Mouse (Mus musculus): Measurements from ENCODE around the gene Gnl3.
A peak's percentile ranks its signal among the peaks of the same experiment; 100 is the strongest.

Gnl3 gene

DNA sequence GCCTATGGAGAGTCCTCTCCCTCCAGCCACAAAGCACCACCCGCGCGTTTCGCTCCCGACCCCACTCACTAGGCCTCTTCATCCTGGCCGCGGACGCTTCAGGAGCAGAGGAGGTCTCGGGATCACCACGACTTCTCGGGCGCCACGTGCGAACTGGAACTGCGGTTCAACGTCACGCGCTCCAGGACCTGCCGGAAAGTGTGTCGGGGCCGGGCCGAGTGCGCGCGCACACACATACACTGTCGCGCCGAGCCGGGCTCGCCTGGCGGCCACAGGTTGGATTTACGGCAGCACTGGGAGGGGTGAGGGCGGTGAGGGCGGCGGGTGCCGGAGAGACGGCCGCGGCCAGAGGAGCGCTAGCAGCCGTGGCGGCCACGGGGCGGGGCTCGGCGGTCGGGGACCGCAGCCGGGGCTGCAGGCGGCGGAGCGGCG lies at the start of gene Gnl3, which contains the start of gene Pbrm1:
Gene Gnl3, minus strand, starts transcription at position 293 of the 432 bp plus-strand sequence.
Gene Pbrm1, plus strand, starts transcription at position 279 of the 432 bp plus-strand sequence.
- peak; percentile 94 for DNase-seq (ENCODE audit: low read depth, low spot score)

DNA sequence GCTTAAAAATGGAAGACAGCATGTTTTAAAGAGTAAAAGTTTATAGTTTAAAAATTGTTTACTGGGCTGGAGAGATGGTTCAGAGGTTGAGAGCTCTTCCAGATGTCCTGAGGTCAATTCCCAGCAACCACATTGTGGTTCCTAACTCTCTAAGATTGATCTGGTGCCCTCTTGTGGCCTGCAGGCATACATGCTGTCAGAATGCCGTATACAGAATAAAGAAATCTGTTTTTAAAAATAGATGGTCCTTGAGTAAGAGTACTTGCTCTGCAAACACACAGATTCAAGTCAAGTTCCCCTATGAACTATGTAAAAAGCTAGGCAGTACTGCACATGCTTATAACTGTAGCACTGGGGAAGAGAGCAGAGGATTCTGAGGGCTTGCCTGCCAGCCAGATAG lies 43.3 kb upstream of the Gnl3 start:
- DNase-seq (ENCODE audit: low read depth, low spot score): peak; percentile 2

DNA sequence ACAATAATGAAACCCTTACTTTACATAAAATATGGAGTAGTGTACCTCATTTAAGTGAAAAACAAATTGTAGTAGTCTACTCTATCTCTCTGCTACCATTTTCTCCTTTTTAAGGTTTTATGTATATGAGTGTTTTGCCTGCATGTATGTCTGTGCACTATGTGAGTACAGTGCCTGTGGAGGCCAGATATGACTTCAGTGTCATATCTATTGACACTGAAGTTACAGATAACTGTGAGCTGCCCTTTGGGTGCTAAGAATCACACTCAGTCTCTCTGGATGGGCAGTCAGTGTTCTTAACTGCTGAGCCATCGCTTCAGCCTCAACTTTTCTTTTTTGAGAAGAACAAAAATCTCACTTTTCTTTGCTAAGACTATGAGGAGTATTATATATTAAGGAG lies 26.9 kb upstream of the Gnl3 start:
- DNase-seq (ENCODE audit: low read depth, low spot score): no peak

DNA sequence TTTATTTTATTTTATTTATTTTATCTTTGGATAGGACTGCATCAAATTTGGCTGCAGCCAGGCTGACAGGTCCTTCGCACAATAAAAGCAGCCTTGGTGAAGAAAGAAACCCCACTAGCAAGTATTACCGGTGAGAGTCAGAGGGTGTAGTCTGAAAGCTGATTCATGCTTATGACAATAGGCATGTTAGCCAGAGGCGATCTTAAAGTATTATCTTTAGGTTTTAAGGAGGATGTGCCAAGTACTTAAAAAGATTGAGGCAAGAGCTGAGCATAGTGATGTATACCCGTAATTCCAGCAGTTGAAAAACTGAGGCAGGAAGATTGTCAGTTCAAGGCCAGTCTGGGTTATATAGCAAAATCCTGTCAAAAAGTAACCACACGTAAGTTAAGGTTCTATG lies 26.3 kb upstream of the Gnl3 start:
- no peak for DNase-seq (ENCODE audit: low read depth, low spot score)

DNA sequence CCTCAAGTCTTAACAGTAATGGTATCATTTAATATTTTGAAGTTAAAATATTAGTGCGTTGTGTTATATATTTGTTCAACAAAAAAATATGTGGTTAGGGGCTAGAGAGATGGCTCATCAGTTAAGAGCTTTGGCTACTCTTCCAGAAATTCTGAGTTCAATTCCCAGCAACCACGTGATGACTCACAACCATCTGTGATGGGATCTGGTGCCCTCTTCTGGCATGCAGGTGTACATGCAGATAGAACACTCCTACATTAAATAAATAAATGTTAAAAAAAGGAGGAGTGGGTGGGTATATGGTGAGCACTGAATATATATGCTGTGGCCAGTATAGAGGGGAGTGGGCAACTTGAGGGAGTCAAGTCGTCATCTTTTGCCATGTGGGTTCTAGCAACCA lies 6.8 kb upstream of the Gnl3 start:
- DNase-seq (ENCODE audit: low read depth, low spot score): no peak

DNA sequence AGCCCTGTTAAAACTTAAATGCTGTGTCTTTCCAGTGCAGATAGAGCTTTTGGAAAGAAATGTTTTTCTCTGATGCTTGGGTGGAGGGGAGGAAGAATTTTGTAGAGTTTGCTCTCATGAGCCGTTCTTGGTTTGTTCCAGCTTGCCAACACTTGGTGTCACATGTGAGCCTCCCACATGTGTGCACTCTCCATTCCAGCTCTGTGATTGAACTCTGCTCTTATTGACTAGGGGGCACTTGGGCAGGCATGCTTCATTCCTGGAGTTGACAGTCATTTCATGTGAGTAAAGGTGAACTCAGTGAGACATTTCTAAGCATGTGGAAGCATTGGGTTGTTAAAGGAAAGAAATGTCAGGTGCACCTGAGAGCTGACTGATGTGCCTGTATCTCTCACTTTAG lies 3.6 kb upstream of the Gnl3 start:
- no peak for DNase-seq (ENCODE audit: low read depth, low spot score)

DNA sequence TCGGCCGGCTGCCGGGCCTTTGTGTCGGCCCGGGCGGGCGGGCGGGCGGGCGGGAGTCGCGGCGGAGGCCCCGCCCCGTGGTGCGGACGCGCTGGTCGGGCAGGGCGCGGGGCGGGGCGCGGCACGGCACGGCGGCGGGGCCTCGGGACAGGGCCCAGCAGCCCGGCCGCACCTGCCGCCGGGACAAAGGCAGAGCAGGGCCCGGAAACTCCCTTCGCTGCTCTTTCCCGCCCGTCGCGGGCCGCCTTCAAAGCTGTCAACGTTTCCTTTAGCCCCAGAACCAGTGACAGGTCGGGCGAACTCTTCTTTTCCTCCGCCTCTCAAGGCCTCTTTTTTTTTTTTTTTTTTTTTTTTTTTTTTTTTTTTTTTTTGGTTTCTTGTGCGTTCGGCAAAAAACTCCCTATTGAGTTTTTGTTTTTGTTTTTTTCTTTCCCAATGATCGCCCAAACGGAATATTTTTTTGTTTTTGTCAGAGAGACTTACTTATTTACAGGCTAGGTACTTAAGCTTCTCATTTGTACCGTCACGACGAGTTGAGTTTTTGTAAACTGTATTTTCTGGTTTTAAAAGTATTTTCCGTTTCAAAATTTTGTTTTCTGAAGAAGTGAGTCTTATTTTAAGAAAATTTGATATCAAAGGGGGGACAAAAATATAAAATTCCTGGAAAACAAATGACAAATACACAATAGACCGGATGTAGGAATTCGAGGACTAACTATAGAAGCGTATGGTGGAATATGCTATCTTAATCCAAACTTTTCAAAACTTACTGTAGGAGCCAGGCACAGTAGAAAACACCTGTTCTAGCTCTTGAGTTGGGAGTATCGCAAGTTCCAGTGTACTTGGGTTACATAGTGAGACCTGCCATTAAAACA lies 616 bp upstream of the Gnl3 start:
- DNase-seq (ENCODE audit: low read depth, low spot score): peak; percentile 69

DNA sequence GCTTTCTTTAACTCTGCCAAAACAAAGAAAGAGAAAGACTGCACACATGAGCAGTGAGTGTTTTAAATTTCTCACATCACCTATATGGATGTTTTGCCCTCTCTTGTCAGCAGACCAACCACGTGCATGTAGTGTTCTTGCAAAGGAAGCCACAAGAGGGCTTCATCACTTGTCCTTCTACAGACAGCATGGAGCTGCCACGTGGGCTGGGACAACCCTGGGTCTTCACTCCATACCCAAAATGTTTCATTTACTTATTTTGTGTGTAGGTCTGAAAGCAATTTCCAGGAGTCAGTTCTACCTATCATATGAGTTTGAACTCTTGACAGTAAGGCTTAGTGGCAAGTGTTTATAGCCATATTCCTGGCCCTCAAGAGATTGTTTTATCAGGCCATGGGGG lies 1.1 kb downstream of the Gnl3 start:
- DNase-seq (ENCODE audit: low read depth, low spot score): no peak

DNA sequence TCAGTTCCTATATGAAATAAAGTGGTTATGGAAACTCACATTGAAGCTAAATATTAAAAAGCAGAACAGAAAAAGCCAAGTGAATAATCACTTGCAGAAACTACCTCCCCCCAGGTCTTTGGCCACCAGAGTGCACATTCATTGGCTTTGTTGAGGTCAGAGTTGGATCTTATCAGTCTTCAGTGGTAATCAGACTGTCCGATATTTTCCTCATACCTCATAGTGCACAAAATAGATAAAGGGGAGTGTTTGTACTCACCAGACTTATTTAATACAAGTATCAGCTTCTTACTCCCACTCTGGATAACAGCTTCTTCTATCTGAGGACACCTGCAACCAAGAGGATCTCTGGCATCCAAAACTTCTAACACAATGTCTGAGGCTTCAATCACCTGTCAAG lies 2.9 kb downstream of the Gnl3 start:
- no peak for DNase-seq (ENCODE audit: low read depth, low spot score)

DNA sequence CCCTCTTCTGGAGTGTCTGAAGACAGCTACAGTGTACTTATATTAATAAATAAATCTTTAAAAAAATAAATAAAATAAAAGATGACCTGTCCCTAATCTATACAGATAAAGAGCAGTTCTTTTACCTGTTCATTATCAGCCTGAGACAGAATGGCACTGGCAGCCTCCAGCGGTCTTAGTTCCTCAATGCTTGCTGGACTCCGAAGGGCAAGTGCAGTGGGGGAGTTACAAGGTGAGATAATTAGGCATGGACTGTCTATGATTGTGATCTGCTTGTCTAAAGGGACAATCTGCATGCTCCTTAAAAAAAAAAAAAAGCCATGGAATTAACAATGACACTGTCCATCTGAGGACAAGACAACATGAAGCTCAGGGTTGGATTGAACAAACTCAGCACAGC lies 5.0 kb downstream of the Gnl3 start:
- no peak for DNase-seq (ENCODE audit: low read depth, low spot score)

DNA sequence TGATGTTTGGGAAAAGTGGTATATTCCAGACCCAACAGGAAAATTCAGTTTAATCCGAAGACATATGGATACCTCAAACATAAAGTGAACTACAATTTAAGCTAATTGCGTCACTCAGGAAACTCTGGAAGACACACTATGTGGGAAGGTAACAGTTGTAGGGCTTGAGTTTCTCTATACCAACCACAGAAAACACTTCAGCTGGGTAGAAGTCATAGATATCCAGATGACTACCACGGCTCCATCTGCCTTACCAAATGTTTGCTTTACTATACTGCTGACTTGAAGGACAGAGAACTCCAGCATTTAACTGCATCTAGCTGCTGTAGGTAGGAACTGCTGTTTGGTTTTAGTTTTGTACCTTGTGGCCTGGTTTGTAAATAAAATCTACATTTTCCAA lies 7.4 kb downstream of the Gnl3 start:
- DNase-seq (ENCODE audit: low read depth, low spot score): no peak

DNA sequence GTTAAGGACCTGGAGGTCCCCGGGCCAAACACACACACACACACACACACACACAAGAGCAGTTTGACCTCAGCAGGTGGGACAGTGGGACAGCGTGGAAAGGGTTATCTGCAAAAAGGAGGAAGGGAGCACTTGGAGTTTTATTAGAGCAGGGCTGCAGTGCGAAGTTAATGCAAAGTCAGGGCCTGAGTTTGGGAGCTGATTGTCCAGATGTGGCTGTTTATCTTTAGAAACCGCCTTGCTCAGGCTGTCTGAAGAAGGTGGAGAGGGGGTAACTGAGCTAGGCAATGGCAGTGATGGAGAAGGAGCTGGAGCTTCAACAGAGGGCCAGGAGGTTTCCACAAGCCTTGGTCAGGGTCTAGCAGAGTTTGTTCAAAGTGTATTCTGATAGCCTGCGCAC lies 12.2 kb downstream of the Gnl3 start:
- DNase-seq (ENCODE audit: low read depth, low spot score): no peak

DNA sequence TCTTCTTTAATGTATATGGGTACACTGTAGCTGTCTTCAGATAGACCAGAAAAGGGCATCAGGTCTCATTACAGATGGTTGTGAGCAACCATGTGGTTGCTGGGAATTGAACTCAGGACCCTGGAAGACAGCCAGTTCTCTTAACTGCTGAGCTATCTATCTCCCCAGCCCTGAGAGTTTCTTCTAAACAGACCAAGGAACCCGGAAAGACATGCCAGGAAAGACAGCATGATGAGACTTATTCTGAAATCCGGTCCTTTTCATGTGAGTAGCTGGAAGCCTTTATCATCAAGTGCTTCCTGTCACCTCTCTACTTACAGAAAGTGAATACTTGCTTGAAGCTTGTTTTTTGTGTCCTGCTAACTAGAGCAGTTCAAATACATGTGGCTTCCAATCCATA lies 14.4 kb downstream of the Gnl3 start:
- no peak for DNase-seq (ENCODE audit: low read depth, low spot score)

DNA sequence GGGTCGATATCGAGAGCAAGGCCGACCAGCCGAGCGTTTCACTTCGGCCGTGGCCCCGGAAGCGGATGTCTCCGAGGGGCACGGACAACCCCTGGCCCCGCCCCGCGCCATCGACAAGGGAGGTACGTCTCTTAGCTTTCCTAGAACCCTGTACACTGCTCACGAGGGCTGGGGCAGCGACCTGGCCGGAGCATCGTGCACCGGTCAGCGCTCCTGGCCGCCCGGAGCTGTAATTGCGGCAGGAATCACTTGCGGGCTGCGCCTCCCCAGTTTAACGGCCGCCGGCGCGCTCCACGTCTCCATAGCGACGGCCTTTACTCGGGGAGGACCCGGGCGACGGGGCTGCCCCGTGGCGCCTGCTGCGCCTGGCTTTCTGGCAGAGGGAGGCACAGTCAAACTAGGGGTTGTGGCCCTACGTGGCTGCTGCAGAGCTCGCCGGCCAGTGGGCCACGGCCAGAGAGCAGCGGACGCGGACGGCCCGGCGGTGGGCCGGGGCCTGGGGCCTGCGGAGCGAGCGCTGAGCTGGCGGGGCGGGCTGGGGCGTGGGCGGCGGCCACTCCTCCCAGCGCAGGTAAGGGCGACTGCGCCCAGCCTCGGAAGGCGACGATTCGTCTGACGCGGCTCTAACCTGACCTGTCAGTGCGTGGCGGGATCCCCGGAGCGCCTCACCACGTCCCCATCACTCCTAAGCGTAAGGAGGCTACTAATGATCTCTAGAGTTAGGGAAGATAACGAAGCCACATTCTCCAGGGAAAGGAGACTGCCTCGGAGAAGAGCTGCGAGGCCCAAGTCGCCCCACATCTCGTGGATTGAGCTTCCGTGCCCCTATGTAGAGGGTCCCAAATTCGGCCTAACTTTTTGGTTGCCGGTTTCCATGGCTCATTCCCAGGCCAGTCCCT lies 17.4 kb downstream of the Gnl3 start, which contains the start of the genes Glt8d1 and Spcs1:
Gene Glt8d1, plus strand, starts transcription at position 94 of the 899 bp plus-strand sequence.
Gene Spcs1, minus strand, starts transcription at position 366 of the 899 bp plus-strand sequence.
- peak; percentile 70 for DNase-seq (ENCODE audit: low read depth, low spot score)

DNA sequence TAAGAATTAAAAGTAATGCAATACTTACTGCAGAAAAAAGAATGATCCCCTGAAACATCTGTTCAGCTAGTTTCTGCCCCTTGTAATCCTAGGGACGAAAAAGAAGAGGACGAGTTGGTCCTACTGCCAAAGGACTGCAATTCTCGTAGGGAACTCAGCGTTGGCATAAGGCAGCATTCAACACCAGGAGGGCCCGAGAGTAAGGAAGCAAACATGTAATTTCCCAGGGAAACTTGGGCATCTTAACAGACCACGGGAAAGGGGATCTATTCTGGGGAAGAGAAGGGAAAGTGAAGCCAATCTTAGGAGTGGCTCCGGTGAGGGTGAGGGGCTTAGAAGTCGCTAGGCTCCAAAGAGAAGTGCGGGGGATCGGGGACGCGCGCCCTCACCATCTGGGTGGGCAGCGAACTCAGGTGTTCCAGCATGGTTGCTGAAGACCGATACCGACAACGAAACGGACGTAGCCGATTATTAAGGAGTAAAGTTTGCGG lies 18.1 kb downstream of the Gnl3 start:
- DNase-seq (ENCODE audit: low read depth, low spot score): no peak

DNA sequence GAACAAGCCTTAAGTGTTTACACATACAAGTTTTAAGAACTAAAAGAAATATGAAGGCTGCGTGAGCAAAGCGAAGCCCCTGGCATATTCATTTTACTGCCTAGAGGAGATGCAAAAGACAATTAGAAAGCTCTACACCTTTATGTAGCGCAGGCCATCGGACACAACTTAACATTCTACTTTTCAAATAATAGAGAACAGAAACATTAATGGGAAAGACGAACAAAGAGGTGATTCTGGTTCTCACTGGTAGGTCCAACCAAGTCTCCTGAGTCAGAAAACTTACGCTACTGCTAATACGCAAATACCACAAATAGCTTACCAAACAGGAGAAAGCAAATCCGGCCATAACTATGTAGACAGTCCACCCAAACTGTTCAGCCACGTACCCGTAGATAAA lies 18.6 kb downstream of the Gnl3 start:
- DNase-seq (ENCODE audit: low read depth, low spot score): no peak

DNA sequence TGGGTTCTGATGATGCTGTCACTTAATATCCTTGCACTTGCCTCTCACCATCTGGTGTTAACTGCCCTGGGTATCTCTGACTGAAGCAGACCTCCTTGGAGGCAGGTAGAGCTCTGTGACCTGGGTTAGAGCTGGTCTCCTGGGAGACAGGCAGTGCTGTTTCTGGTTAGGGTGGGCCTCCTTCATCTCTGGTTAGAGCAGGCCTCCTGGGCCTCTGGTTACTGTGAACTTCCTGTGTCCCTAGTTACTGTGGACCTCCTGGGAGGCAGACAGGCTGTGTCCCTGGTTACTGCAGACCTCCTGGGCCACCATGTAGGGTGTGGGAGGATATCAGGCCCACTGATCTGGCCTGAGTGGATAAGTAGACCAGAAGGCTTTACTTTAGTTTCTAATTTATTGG lies 22.5 kb downstream of the Gnl3 start:
- DNase-seq (ENCODE audit: low read depth, low spot score): no peak

DNA sequence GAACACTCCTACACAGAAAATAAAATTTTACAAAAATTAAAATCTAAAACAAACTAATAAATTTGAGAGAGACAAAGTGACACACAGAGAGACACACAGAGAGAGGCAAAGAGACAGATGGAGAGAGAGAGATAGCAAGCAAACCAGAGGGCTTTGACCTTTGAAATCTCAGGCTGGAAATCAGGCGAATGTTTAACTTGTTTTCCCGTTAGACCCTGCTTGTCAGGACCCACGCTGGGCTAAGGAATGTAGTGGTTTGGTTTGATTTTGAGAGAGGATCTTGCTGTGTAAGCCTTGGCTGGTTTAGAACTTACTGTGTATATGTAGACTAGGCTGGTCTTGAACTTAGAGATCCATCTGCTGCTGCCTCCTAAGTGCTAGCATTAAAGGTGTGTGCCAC lies 42.7 kb downstream of the Gnl3 start:
- DNase-seq (ENCODE audit: low read depth, low spot score): no peak

DNA sequence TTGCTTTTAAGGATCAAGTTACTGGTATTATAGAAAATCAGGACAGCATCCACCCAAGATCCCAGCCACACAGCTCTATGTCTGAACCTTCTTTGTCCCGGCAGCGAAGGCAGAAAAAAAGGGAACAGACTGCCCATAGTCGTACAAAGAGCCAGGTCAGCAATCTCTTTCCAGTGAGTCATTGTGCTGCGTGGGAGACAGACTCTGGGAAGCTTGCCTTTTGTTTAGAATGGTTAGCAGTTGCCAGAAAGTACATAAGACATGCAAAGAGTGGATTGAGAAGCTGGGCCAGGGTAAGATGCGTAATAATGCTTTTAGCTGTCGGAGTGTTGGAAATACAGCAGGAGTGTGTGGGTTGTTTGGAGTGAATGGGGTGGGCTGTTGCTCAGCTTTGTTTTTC lies 44.7 kb downstream of the Gnl3 start:
- no peak for DNase-seq (ENCODE audit: low read depth, low spot score)

All from forelimb bud, embryonic 11.5 days (tissue).